Mouse (Mus musculus) frontal cortex, adult 2 months (tissue): Measurements from ENCODE around the gene Fam169a. TPM values are rescaled to one million over a fixed set of nuclear protein-coding genes. Genes with fewer than 3 reads are reported as not detected.
"Not testable (repeated sequence)": the region's sequence is repeated elsewhere in the genome, so short reads cannot be mapped to it uniquely, and the experiment has no call there.

Source experiments
- DNase-seq, 2 experiments: peaks; one replicate each; pipeline ENCODE4 v3.0.0; 2022; ENCODE audit warnings: low spot score in 1 of 2; ENCODE audit errors: extremely low spot score in 1 of 2
- polyA plus RNA-seq: library from polyadenylated mRNA; depleted of rRNA; stranded (reverse); fragments of >200 nt; gene quantifications from 2 replicates; pipeline ENCODE4 v1.2.3, GENCODE M21; 2012; rRNA removed

The Fam169a gene
- 21.0 and 24.0 TPM in 2 replicates for polyA plus RNA-seq

GRCm38 (mm10) chr13:97066649-97067550 is at the start of gene Fam169a:
Gene Fam169a, plus strand, starts transcription at chr13:97067286.
- no peak for DNase-seq

GRCm38 (mm10) chr13:97017711-97018110 is 49.4 kb upstream of the Fam169a start:
- no peak for DNase-seq

- no peak for DNase-seq
These were observed 47.0 kb upstream of the Fam169a start for GRCm38 (mm10) chr13:97020122-97020521.

GRCm38 (mm10) chr13:97021906-97022305 is 45.2 kb upstream of the Fam169a start:
- DNase-seq, result no peak

GRCm38 (mm10) chr13:97030075-97030474 is 37.0 kb upstream of the Fam169a start:
- no peak for DNase-seq

- no peak for DNase-seq
These were observed 32.8 kb upstream of the Fam169a start, which contains the start of gene 1700029F12Rik for GRCm38 (mm10) chr13:97034262-97034661. Gene 1700029F12Rik, minus strand, starts transcription at chr13:97034362.

- DNase-seq, result peak in 1 of 2 experiments; percentile 24
These were observed 15.9 kb upstream of the Fam169a start for GRCm38 (mm10) chr13:97051158-97051557.

GRCm38 (mm10) chr13:97052667-97053066 is 14.4 kb upstream of the Fam169a start:
- peak; percentile 39 to 93 for DNase-seq

- no peak for DNase-seq
These were observed 13.2 kb upstream of the Fam169a start for GRCm38 (mm10) chr13:97053844-97054243.

GRCm38 (mm10) chr13:97057817-97058216 is 9.3 kb upstream of the Fam169a start:
- DNase-seq, result no peak

GRCm38 (mm10) chr13:97059746-97060145 is 7.3 kb upstream of the Fam169a start:
- DNase-seq, result no peak

GRCm38 (mm10) chr13:97060331-97060730 is 6.8 kb upstream of the Fam169a start:
- DNase-seq, result no peak

GRCm38 (mm10) chr13:97062151-97062550 is 4.9 kb upstream of the Fam169a start:
- no peak for DNase-seq

- no peak for DNase-seq
These were observed 3.7 kb upstream of the Fam169a start for GRCm38 (mm10) chr13:97063431-97063830.

- DNase-seq, result no peak
These were observed 2.7 kb upstream of the Fam169a start for GRCm38 (mm10) chr13:97064413-97064812.

- not testable (repeated sequence) for DNase-seq
These were observed 2.1 kb upstream of the Fam169a start for GRCm38 (mm10) chr13:97064844-97065621.

GRCm38 (mm10) chr13:97067691-97068090 is 605 bp downstream of the Fam169a start:
- DNase-seq, result no peak

- DNase-seq, result no peak
These were observed 1.1 kb downstream of the Fam169a start for GRCm38 (mm10) chr13:97068151-97068550.

- DNase-seq, result peak in 1 of 2 experiments; percentile 33
These were observed 4.0 kb downstream of the Fam169a start for GRCm38 (mm10) chr13:97070931-97071625.

GRCm38 (mm10) chr13:97071626-97072241 is 4.6 kb downstream of the Fam169a start:
- peak in 1 of 2 experiments; percentile 48 for DNase-seq
